Mouse (Mus musculus): ENCODE data around the gene Il34. TPM values are rescaled to one million over a fixed set of nuclear protein-coding genes. Genes with fewer than 3 reads are reported as not detected.

The Il34 gene
- total RNA-seq, 2 experiments from 2014 or later: not detected

DNA sequence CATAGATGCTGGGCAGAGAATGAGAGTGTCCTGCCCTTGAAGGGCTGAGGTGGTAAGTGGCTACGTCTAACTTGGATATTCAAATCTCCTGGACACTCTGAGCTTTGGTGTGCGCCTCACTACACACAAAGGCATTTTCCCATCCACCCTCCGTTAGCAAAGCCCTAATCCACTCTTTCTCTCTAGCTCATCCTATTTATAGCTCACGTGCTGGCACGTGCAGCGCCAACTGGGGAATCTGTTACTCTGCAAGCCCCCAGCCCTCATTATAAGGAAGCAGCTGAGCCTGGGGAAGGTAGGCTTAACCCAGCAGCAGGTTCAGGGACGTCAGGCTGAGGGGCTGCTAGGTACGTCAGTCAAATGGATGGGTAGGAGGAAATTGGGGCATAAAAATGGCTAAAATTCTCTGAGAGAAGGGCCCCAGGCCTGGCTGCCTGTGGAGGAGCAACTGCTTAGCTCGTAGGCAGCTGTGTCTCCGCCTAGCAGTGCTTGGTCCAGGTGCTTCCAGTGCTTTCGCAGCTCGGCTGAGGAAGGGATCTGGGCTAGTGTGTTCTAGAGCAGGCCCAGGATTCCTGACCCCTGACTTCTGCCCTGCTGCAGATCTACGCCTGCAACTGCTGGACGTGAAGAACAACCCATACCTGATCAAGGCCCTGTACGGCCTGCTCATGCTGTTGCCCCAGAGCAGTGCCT, 90.8 kb downstream of the Il34 start:
- no peak for ATAC-seq (replicated peaks; ENCODE audit: poor library complexity)

DNA sequence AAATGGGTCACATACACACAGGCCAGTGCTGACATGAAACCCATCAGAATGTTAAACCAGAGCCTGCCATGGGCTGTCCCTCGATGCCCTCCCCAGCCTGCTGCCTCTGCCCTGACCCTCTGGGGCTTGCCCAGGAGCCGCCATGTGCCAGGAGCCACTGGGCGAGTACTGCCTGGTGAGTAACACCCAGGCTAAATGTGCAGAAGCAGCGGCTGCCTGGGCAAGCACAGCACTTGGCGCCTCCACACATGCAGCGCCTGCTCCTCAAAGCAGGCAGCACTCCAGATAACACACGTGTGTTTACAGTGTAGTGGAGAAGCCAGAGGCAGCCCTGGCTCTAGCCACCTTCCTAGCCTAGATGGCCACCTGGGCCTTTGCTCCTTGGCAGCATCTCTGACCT, 92.7 kb downstream of the Il34 start:
- no peak for ATAC-seq (replicated peaks; ENCODE audit: poor library complexity)

DNA sequence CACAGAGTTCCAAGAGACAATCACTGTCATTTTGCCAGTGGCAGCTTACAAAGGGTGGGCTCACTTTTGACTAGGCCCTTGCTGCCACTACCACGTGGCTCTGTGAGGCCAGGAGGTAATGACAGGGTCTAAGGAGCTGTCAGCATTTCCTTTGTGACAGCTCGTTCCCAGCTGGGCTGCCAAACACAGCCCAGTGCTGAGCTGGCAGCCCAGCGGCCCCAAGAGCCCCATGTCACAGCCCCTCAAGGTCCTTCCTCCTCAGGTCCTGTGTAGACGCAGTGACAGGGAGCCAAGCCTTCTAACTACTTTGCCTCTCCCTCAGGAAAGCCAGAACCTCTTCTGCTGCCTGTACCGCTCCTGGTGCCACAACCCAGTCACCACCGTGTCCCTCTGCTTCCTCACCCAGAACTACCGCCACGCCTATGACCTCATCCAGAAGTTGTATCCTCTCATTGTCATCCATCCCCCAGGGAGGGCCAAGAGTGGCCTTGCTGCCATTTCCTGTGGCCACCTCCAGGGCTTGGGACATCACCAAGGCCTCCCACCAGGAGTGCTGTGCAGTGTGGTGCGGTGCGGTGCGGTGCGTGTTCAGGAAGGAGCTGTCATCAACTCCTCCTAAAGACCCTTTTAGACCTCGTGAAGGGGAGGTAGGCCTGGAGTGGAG, 94.3 kb downstream of the Il34 start:
- no peak for ATAC-seq (replicated peaks; ENCODE audit: poor library complexity)

DNA sequence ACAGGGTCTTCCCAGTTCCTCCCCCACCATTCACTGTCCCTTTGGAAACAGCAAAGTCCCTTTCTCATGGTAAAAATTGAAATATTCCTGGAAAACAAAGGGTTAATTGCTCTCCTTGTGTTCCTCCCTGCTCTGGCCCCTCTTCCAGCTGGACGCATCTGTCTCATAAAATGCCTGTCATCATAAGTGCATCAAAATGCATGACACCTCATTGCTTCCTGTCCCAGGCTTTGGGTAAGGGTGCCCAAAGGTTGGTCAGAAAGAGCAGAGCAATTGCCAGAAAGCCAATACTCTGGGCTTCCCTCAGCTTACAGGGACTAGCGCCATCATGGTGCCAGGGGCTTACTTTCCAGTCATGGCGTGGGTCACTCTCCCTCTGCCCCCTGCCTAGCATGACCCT, 95.1 kb downstream of the Il34 start:
- ATAC-seq (replicated peaks; ENCODE audit: poor library complexity): no peak

DNA sequence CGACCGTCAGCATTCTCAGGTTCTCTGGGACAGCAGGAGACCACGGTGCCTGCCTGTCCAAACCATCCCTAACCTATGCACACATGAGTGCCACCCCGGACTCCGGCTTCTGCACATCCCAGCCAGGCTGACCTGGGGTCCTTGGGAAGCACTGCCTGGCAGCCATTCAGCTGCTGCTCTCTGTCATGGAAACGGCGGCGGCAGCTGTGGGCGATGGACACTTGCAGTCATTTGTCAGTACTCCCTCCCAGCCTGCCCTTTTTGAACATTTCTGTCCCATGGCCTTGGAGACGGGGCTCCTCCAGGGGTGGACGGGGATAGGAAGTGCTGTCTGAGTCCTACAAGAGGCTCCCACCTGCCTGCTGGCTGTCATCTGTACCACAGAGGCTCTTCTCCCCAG, 97.3 kb downstream of the Il34 start:
- no peak for ATAC-seq (replicated peaks; ENCODE audit: poor library complexity)

DNA sequence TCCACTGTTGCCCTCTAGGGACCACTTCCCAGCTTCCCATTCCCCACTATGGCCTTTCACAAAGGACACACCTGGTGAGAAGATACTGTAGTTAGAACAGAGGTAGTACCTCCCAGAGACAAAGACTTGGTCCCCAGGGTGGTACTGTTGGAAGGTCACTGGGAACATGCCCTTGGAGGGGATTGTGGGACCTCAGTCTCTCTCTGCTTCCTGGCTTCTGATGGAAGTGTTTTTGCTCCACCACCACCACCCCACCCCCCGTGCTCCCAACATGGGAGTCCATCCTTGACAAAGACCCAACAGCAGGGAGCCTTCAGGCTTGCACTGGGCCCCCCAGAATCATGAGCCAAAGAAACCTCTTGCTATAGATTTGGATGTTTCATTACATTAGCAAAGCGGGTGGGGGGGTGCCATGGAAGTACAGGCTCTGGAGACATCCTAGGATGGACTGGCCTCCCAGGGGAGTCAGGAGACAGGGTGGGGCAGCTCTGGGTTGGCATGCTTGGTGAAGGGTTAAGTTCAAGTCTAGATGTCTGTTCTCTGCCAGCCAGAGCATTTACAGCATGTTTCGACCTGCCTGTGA, 99.3 kb downstream of the Il34 start:
- no peak for ATAC-seq (replicated peaks; ENCODE audit: poor library complexity)

DNA sequence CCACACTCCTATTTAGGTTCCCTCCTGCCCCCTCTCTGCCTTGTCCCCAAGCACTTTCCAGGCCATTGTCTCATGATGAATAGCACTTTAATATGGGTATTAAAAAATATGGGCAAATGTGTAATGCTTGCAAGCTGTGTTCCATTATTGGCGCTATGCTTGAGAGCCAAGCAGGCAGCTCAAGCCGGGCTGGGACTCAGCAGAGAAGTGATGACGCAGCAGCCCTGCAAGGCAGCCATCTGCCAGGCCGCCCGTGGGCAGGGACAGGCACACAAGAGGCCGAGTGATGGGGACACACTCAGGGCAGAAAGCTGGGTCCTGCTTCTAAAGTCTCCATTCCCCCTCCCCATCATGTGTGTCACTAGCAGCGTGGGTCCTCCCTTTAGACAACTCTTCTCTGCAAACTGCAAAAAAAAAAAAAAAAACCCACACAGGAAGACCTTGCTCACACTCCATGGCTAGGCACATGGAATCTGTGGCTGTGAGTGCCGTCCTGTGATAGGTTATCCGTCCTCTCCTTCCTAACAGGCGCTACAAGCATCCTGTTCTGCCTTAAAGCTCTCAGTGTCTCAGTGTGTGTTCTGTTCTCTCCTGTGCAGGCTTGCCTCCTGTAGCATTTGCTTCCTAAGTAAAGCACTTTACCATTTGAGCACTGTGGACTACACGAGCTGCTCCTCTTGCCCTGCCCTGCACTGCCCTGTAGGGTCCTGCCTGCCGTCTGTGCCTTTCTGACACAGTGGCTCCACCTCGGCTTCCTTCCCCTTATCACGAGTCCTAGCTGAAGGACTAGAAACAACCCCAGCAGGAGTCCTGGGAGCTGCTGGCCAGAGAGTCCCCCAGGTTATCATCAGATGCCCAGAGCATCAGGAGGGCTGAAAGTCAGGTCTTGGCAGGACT, 100.1 kb downstream of the Il34 start:
- no peak for ATAC-seq (replicated peaks; ENCODE audit: poor library complexity)

DNA sequence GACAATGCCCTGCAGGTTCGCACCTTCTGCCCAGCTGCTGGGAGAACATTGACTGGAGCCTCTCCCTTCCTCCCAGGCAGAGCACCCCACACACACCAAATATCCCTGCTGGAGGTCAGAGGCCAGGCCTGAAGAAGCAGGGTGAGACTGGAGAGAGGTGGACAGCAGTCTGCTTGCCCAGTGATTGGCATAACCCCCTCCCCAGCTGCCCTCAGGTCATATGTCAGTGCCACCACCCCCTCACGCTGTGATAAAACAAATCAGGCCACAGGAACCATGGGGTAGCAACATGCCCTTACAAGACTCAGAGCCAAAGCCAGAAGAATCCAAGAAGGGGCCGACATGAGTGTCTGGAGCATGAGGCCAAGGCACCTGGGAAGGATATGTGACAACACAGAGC, 101.6 kb downstream of the Il34 start:
- ATAC-seq (replicated peaks; ENCODE audit: poor library complexity): no peak

DNA sequence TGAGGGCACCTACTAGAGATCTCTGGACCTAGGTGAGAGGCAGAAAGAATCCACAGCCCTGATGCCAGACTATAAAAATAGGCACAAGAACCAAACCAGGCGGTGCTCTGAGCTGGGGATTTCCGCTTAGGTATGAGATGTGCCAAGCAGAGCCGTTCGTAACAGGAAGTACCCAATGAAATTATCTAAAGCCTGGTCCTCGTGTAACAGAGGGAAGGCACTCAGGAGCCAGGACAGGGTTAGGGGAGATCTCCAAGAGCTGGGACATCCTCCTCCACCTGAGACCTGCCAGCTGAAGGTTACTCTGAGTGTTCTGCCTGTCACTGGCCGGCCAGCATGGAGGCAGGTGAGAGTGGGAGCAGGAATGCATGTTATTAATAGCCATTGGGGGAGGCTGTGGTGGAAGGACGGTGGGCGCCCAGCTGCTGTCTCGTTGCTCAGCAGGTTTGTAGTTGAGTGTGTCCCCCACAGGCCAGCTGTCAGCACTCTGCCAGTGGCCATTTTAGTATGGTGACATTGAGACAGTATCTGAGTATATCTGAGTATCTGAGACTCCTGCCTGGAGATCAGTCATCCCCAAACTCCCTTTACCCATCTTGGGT, 102.2 kb downstream of the Il34 start:
- no peak for ATAC-seq (replicated peaks; ENCODE audit: poor library complexity)

DNA sequence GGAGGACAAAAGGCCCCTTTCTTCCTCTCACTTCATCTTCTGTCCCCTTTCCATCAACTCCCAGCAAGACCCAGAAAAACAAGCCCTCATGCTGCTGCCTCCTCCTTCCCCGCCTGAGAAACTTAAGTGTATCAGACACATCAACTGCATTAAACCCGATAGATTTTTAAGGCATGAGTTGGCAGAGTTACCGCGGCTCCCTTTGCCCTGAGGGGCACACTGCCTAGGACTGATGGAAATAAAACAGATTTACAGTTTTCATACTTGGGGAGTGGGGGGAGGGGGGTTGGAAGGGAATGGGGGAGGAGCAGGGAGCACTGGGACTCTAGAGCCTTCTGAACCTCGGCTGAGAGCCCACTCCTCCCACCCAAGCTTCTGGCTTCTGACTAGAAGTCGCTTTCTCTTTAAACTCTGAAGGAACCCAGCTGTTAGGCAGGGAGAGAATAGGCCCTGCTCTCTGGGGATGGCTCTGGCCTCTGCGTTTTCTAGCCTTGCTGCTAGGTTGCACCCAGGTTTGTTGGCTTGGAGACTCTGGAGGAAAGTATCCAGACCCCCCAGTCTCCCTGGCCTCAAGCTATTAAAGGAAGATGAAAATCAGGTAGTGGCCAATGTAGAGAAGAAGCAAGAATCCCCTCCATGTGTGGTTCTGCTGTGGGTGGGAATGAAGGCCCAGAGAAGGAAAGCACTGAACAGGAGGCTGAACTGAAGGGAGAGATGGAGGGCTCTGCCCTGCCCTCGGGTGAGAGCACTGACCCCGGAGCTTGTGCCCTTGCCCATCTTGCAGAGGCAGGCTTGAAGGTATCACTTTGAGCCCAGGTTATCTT, 102.9 kb downstream of the Il34 start:
- no peak for ATAC-seq (replicated peaks; ENCODE audit: poor library complexity)

DNA sequence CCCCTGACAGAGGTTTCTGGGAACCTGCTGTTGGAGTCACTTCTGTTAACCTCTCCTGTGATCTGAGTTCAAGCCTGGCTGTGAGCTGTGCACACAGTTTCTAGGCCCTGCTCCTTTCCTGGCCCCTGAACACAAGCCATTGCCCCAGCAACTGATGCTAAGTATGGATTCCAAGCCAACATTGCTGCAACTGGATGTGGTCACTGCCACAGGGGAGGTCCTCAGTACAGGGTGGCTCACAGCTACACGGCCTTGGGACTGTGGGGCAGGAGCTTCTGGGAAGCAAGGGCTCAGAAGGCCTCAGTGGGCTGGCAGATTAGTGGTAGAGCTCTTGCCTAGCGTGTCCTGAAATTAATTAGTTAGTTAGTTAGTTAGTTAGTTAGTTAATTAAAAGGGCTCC, 105.2 kb downstream of the Il34 start:
- no peak for ATAC-seq (replicated peaks; ENCODE audit: poor library complexity)

DNA sequence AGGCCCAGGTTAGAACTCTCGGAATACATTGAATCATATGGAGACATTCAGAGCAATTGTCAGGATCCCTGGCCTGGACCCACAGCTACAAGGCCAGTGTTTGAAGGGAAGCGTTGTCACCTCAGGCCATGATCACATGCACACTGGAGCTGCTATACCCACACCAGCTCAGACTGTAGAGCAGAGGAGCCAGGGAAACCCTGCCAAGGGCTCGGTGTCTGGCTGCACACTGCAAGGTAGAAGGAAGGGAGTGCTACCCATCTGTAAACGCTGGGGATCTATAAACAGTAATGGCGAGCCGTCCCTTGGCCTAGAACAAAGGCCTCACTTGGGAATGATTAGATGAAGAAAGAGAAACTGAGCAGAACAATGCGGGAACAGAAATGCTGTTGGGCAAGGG, 106.2 kb downstream of the Il34 start:
- ATAC-seq (replicated peaks; ENCODE audit: poor library complexity): no peak

DNA sequence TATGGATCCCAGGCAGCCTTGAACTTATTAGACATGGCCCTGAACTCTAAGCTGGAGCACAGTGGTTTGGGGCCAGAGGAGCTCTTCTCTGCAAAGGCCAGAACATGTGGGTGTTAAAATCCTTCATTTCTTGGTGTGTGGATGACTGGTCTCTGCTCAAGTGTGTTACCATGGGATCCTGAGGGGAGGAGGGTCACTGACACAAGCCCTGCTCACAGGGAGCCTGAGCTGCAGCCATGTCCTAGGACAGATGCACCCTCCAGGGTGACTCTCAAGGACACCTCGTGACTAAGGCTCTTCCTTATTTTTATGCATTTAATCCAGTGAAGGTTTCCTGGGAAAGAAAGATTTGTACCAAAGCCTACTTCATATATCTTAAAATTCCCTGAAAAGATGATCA, 107.6 kb downstream of the Il34 start:
- ATAC-seq (replicated peaks; ENCODE audit: poor library complexity): no peak

DNA sequence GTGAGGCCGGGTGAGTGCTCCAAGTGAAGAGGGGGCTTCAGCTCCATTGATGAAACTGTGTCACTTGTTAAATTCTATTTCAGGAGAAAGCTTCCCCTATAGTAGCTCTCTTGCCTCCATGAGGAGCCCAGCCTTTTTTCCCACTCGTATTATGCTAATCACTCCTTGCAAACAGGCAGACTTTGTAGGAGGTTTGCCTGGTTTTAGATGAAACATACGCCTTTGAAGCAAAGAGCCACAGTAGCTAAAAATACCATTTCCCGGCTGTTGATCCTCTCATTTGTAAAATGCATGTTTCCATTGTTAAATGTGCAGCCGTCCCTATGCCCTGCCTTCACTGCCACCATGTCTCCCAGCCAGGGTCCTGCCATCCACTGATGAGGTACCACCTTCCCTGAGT, 108.2 kb downstream of the Il34 start:
- ATAC-seq (replicated peaks; ENCODE audit: poor library complexity): no peak

DNA sequence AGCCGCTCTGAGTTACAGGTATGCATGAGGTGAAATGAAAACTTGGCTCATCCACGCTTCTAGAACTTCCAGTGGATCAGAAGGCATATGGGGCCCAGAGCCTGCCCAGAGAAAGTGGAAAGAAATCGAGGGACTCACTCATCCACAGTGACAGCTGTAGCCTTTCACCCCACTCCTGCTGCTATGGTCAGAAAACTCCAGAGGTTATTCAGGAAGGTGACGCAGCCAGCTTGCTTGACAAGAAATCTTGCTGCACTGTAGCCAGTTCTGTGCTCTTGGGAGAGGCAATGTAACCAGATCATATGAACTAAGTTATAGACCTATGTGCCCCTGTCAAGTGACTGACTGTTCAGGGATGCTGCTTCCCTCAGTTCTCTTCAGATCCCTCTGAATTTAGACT, 109.7 kb downstream of the Il34 start:
- no peak for ATAC-seq (replicated peaks; ENCODE audit: poor library complexity)

DNA sequence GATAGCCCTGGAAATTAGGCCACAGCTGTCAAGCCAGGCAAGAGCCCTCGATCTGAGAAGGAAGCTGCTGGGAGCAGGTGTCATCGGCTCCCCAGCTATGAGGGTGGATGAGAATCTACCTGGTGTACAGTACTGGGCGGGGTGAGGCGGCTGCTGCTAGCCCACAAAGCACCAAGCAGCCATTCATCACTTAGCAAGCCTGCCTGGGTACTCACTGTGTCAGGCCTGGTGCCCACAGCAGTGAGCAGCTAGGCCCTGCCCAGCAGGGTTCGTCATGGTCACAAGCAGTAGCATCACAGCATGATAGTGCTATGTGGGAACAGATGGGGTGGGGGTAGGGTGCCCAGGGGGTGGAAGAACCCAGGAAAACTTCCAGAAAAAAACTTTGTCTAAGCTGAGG, 110.3 kb downstream of the Il34 start:
- ATAC-seq (replicated peaks; ENCODE audit: poor library complexity): no peak

DNA sequence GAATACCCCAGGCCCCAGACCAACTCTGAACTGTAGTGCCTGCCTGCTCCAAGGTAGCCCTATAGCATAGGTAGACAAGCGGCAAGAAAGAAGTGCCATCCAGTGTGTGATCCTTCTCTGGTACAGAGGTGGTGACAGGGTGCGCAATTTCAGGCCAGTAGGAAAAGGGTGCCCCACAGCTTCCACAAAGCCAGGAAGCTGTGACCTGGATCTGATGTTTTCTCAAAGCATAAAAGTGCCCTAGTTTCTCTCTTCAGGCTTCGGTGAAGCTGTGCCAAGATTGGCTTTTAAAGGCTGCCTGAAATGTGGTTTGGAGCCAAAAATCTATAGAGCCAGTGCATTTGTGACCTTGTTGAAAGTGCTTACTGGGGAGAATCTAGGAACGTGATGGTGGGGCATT, 110.9 kb downstream of the Il34 start:
- no peak for ATAC-seq (replicated peaks; ENCODE audit: poor library complexity)

DNA sequence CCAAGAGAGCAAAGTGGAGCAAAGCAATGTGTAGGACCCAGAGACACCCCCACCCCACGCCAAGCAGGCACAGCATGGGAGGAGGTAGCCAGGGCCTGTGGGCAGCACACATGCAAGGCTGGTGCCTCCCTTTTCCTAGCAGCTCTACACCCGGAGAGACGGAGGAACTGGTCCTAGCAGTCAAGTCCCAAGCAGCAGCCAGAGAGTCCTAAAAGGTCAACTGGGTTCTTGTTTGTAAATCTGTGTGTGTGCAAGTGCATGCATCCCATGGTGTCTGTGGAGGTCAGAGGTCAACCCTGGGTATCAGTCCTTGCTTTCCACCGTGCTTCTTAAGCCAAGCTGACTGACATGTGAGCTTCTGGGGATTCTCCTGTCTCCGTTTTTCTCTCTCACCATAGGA, 111.5 kb downstream of the Il34 start:
- ATAC-seq (replicated peaks; ENCODE audit: poor library complexity): no peak
